Comparison of ENCODE assay signal across 3 mouse cellular contexts in genomic region chr14:53390307-53390706, GRCm38 (mm10).
ATAC-seq lines count a peak whose summit lies in the region.

No protein-coding gene starts in this region.

- peak; percentile 69; the same call in 1 of the 2 replicates for ATAC-seq in common myeloid progenitor, adult 5-6 weeks (replicated peaks; ENCODE audit: low read depth, poor library complexity, severe bottlenecking)
- peak; percentile 64 to 71; a peak in 3 of 4 replicates for ATAC-seq in hematopoietic stem cell, adult 5-6 weeks (replicated peaks in 1 of 2; ENCODE audit: insufficient read depth in 1 of 2, low FRiP score in 2 of 2, low TSS enrichment in 1 of 2, low read depth in 1 of 2, poor library complexity in 2 of 2, severe bottlenecking in 2 of 2)
- peak; percentile 34; the same call in 1 of the 2 replicates for ATAC-seq in megakaryocyte progenitor cell, adult 5-6 weeks (replicated peaks; ENCODE audit: poor library complexity)
